Mouse (Mus musculus): Measurements from ENCODE around the gene Taf3. TPM values are rescaled to one million over a fixed set of nuclear protein-coding genes. Genes with fewer than 3 reads are reported as not detected.
A peak's percentile ranks its signal among the peaks of the same experiment; 100 is the strongest.

The Taf3 gene
- total RNA-seq (2014; rRNA removed) (1.1 and 1.5 TPM in 2 replicates), polyA plus RNA-seq (2012; rRNA removed) (1.6 and 2.6 TPM in 2 replicates)

- Histone ChIP-seq H3K27me3 (ENCODE audit: control insufficient read depth, insufficient read depth, low read length) (no peaks in the 10 kb centered on the region), H3K4me3 (ENCODE audit: insufficient read depth, low read depth, low read length) (peak within 1 kb of the TSS; percentile 92), H3K4me1 (ENCODE audit: control insufficient read depth, insufficient read depth, low read length) (no peaks in the 10 kb centered on the region), H3K79me2 (ENCODE audit: control insufficient read depth, insufficient read depth, low read length) (peaks cover 17% of the 10 kb centered on the region; the same call in 1 of the 2 replicates), H3K36me3 (ENCODE audit: control insufficient read depth, insufficient read depth, low read length) (no peaks in the 10 kb centered on the region), H3K9ac (ENCODE audit: low read depth, low read length) (peak within 1 kb of the TSS; percentile 87), H3K27ac (replicated peaks; ENCODE audit: insufficient read depth, low read depth, low read length) (peak within 1 kb of the TSS; percentile 26; the same call in 1 of the 2 replicates)
- WGBS: 0% methylated on average over 36 of the region's 36 CpGs
- TF ChIP-seq CTCF (IDR thresholded peaks at IDR 0.05; ENCODE audit: low read depth, low read length) (no peak), POLR2A (IDR thresholded peaks at IDR 0.05; ENCODE audit: extremely low read depth, insufficient read depth, low read length) (peak; percentile 50; the same call in 1 of the 2 replicates)
- DNase-seq (ENCODE audit: extremely low read depth, low read depth, low spot score): peak; percentile 80
These were observed at the start of gene Taf3 for GRCm38 (mm10) chr2:10048461-10048860. Gene Taf3 (minus strand): TSS chr2:10048596.

GRCm38 (mm10) chr2:10094327-10095100 is 46.1 kb upstream of the Taf3 start:
- 23% methylated on average over 14 of the region's 14 CpGs for WGBS
- TF ChIP-seq CTCF (IDR thresholded peaks at IDR 0.05; ENCODE audit: low read depth, low read length) (no peak), POLR2A (IDR thresholded peaks at IDR 0.05; ENCODE audit: extremely low read depth, insufficient read depth, low read length) (no peak)
- Histone ChIP-seq H3K9ac (ENCODE audit: low read depth, low read length) (no peak overlapping the region), H3K27me3 (ENCODE audit: control insufficient read depth, insufficient read depth, low read length) (no peaks in the 10 kb centered on the region), H3K79me2 (ENCODE audit: control insufficient read depth, insufficient read depth, low read length) (no peaks in the 10 kb centered on the region), H3K36me3 (ENCODE audit: control insufficient read depth, insufficient read depth, low read length) (peaks cover 72% of the 10 kb centered on the region), H3K4me3 (ENCODE audit: insufficient read depth, low read depth, low read length) (no peak overlapping the region), H3K27ac (replicated peaks; ENCODE audit: insufficient read depth, low read depth, low read length) (peak overlapping the region; percentile 67), H3K4me1 (ENCODE audit: control insufficient read depth, insufficient read depth, low read length) (peaks cover 23% of the 10 kb centered on the region)
- DNase-seq (ENCODE audit: extremely low read depth, low read depth, low spot score): peak; percentile 92

DNA sequence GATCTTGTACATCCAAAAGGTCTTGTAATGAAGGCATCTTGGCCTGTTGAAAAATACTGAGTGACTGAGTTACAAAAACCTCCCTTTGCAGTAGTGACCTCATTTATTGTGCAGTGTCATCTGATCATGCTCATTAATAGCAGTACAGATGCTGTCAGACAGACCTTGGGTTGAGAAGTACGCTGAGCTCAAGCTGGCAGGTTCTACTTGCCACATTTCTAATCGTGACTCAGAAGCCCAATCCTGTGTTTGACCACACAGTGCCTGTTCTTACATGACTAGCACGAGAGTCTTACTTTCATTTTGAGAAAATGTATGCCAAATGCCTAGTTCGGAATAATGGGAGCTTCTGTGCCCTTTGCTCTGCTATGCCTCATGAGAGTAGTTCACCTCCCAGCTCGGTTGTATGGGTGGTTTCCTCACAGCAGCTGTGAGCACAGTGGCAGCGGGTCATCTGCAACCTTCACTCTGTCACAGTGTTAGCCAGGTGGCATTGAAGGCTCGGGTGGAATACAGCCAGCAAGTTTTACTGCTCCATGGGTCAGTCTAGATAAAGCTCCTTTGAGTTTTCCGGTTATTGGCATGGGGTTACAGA is 39.0 kb upstream of the Taf3 start:
- TF ChIP-seq POLR2A (IDR thresholded peaks at IDR 0.05; ENCODE audit: extremely low read depth, insufficient read depth, low read length) (no peak), CTCF (IDR thresholded peaks at IDR 0.05; ENCODE audit: low read depth, low read length) (no peak)
- no peak overlapping the region for H3K9ac ChIP-seq (ENCODE audit: low read depth, low read length)
- H3K4me3 ChIP-seq (ENCODE audit: insufficient read depth, low read depth, low read length): no peak overlapping the region
- H3K4me1 ChIP-seq (ENCODE audit: control insufficient read depth, insufficient read depth, low read length): peaks cover 18% of the 10 kb centered on the region
- DNase-seq (ENCODE audit: extremely low read depth, low read depth, low spot score): peak; percentile 57
- H3K79me2 ChIP-seq (ENCODE audit: control insufficient read depth, insufficient read depth, low read length): peaks cover 23% of the 10 kb centered on the region; the same call in 1 of the 2 replicates
- H3K27me3 ChIP-seq (ENCODE audit: control insufficient read depth, insufficient read depth, low read length): no peaks in the 10 kb centered on the region
- H3K27ac ChIP-seq (replicated peaks; ENCODE audit: insufficient read depth, low read depth, low read length): peak overlapping the region; percentile 15; the same call in 1 of the 2 replicates
- H3K36me3 ChIP-seq (ENCODE audit: control insufficient read depth, insufficient read depth, low read length): peaks cover 26% of the 10 kb centered on the region
- 27% methylated on average over 8 of the region's 8 CpGs for WGBS

DNA sequence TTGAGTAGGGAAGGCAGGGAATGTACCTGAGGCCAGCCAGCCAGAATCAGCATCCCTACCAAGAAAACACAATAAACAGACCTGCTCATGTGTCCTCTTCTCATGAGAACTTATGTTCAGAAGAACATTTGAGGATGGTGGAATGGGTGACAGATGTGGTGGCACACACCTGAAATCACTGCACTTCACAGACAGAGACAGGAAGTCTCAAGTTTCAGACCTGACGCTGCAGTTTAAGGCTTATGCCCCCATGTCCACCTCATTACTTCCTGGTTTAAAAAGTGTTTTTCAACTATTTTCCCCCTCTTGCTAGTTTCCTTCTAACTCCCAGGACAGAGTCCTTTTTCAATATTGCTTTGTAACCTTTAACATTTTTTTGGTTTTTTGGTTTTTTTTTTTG is 34.3 kb upstream of the Taf3 start:
- Histone ChIP-seq H3K9ac (ENCODE audit: low read depth, low read length) (no peak overlapping the region), H3K27me3 (ENCODE audit: control insufficient read depth, insufficient read depth, low read length) (no peaks in the 10 kb centered on the region), H3K36me3 (ENCODE audit: control insufficient read depth, insufficient read depth, low read length) (peaks cover 1% of the 10 kb centered on the region; the same call in 1 of the 2 replicates), H3K79me2 (ENCODE audit: control insufficient read depth, insufficient read depth, low read length) (peaks cover 42% of the 10 kb centered on the region; the same call in 1 of the 2 replicates), H3K27ac (replicated peaks; ENCODE audit: insufficient read depth, low read depth, low read length) (no peak overlapping the region), H3K4me3 (ENCODE audit: insufficient read depth, low read depth, low read length) (no peak overlapping the region), H3K4me1 (ENCODE audit: control insufficient read depth, insufficient read depth, low read length) (peaks cover 28% of the 10 kb centered on the region)
- DNase-seq (ENCODE audit: extremely low read depth, low read depth, low spot score): no peak
- TF ChIP-seq POLR2A (IDR thresholded peaks at IDR 0.05; ENCODE audit: extremely low read depth, insufficient read depth, low read length): no peak
- TF ChIP-seq CTCF (IDR thresholded peaks at IDR 0.05; ENCODE audit: low read depth, low read length): no peak
- WGBS: 76% methylated on average over 1 of the region's 1 CpGs

DNA sequence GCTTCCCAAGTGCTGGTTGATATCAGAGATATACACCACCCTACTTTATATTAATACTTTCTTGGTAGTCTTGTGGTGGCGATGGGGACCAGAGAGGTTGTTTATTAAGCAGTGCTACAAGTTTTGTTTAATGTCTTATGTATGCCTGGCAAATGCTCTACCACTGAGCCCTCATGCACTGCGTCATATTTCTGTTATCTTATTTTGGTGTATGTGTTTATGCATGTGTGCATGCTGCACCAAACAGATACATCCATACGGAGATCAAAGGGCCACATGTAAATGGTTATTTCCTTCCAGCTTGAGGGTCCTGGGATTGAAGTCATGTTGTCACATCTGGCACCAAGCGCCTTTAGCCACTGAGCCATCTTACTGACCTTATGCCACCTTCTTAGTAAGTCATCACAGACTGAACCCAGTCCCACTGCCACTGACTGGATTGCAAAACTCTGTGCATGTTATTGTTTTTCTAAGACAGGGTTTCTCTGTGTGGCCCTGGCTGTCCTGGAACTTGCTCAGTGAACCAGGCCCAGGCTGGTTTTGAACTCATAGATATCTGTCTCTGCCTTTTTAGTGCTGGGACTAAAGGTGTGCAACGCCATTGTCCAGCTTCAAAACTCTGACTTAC is 33.2 kb upstream of the Taf3 start:
- H3K4me1 ChIP-seq (ENCODE audit: control insufficient read depth, insufficient read depth, low read length): peaks cover 27% of the 10 kb centered on the region
- H3K27ac ChIP-seq (replicated peaks; ENCODE audit: insufficient read depth, low read depth, low read length): no peak overlapping the region
- peaks cover 48% of the 10 kb centered on the region; the same call in 1 of the 2 replicates for H3K79me2 ChIP-seq (ENCODE audit: control insufficient read depth, insufficient read depth, low read length)
- H3K4me3 ChIP-seq (ENCODE audit: insufficient read depth, low read depth, low read length): no peak overlapping the region; the same call in none of the 2 replicates
- no peak for TF ChIP-seq CTCF (IDR thresholded peaks at IDR 0.05; ENCODE audit: low read depth, low read length)
- peak; percentile 70 for DNase-seq (ENCODE audit: extremely low read depth, low read depth, low spot score)
- no peaks in the 10 kb centered on the region for H3K27me3 ChIP-seq (ENCODE audit: control insufficient read depth, insufficient read depth, low read length)
- peaks cover 1% of the 10 kb centered on the region; the same call in 1 of the 2 replicates for H3K36me3 ChIP-seq (ENCODE audit: control insufficient read depth, insufficient read depth, low read length)
- 66% methylated on average over 5 of the region's 5 CpGs for WGBS
- H3K9ac ChIP-seq (ENCODE audit: low read depth, low read length): no peak overlapping the region

Measured in liver, adult 2 months (tissue).